Mouse (Mus musculus) stomach, postnatal 0 days (tissue): ENCODE measurements around the gene Kcnn4. TPM values are rescaled to one million over a fixed set of nuclear protein-coding genes. Genes with fewer than 3 reads are reported as not detected.
A peak's percentile ranks its signal among the peaks of the same experiment; 100 is the strongest.

ENCODE experiments used
- ATAC-seq: fragments of 200-750 bp; cut with Nextera tagmentation; 2 replicates; pipeline ENCODE4 v1.8.0; 2017; ENCODE audit not compliant: low FRiP score, low TSS enrichment
- DNase-seq: peaks from one replicate; pipeline ENCODE4 v3.0.0-alpha.2; 2016; ENCODE audit warnings: low spot score
- H3K27ac ChIP-seq: fragments of 300-500 bp; sonication (generic); replicated peaks from 2 replicates; pipeline ENCODE4 v1.5.1; 2014; ENCODE audit warnings: mild to moderate bottlenecking, control low read depth
- H3K27me3 ChIP-seq: fragments of 300-500 bp; sonication (generic); 2 replicates; pipeline ENCODE4 v1.6.1; 2014; ENCODE audit warnings: low read length; ENCODE audit not compliant: control insufficient read depth, insufficient read depth
- H3K36me3 ChIP-seq: fragments of 300-500 bp; sonication (generic); 2 replicates; pipeline ENCODE4 v1.6.1; 2014; ENCODE audit warnings: low read length, mixed read lengths; ENCODE audit not compliant: control insufficient read depth, insufficient read depth
- H3K4me1 ChIP-seq: fragments of 300-500 bp; sonication (generic); replicated peaks from 2 replicates; pipeline ENCODE4 v1.6.1; 2014; ENCODE audit warnings: antibody characterized with exemption; ENCODE audit not compliant: control insufficient read depth, insufficient read depth
- H3K4me2 ChIP-seq: fragments of 300-500 bp; sonication (generic); replicated peaks from 2 replicates; pipeline ENCODE4 v1.6.1; 2014; ENCODE audit warnings: low read depth, mild to moderate bottlenecking, control low read depth, moderate library complexity
- H3K4me3 ChIP-seq: fragments of 300-500 bp; sonication (generic); 2 replicates; pipeline ENCODE4 v1.5.1; 2014; ENCODE audit warnings: low read depth, low read length, control low read depth
- H3K9ac ChIP-seq: fragments of 300-500 bp; sonication (generic); 2 replicates; pipeline ENCODE4 v1.6.1; 2014; ENCODE audit warnings: mild to moderate bottlenecking, low read length, control low read depth, mixed read lengths
- H3K9me3 ChIP-seq: fragments of 300-500 bp; sonication (generic); 2 replicates; pipeline ENCODE4 v1.6.1; 2016; ENCODE audit warnings: low read length; ENCODE audit not compliant: control insufficient read depth
- CTCF ChIP-seq: IDR thresholded peaks from 2 replicates; pipeline ENCODE4 v1.5.1; 2016; ENCODE audit warnings: antibody characterized with exemption, low read depth, mild to moderate bottlenecking, moderate library complexity
- EP300 ChIP-seq: optimal IDR thresholded peaks from 2 replicates; pipeline ENCODE3; 2016; ENCODE audit warnings: antibody characterized with exemption
- WGBS: fragments of 180-500 bp; shearing (Covaris S2); extraction: QIAGEN DNeasy Blood & Tissue Kit; methylation state at CpG from one replicate; pipeline ENCODE4 v1.1.7; 2014; 5-methylcytosine and 5-hydroxymethylcytosine counted together
- polyA plus RNA-seq: library from polyadenylated mRNA; unstranded; fragments of >200 nt; fragmentation: Nextera tagmentation; extraction: Ambion mirVana; gene quantifications from 2 replicates; pipeline ENCODE4 v1.2.1, GENCODE M21; 2015

The Kcnn4 gene
- polyA plus RNA-seq, 1 experiment from 2014 or later: 15.5 TPM

GRCm38 (mm10) chr7:24373538-24374379 is 3.7 kb downstream of the Kcnn4 start:
- 34% methylated on average over 19 of the region's 20 CpGs for WGBS
- Histone ChIP-seq H3K9ac (no peak overlapping the region), H3K4me2 (0 out of 2 replicates have a peak overlapping the region, but pooled peaks have one; percentile 5), H3K4me3 (no peak overlapping the region), H3K27me3 (no peaks in the 10 kb centered on the region), H3K9me3 (no peaks in the 10 kb centered on the region), H3K36me3 (no peaks in the 10 kb centered on the region), H3K4me1 (peaks cover 9% of the 10 kb centered on the region; the same call in 1 of the 2 replicates), H3K27ac (peak overlapping the region; percentile 56)
- TF ChIP-seq EP300 (no peak), CTCF (no peak)
- ATAC-seq (0 out of 2 replicates have a peak, but pooled peaks have one; percentile 6), DNase-seq (peak; percentile 82)

GRCm38 (mm10) chr7:24376456-24376855 is 6.4 kb downstream of the Kcnn4 start:
- Histone ChIP-seq H3K4me2 (no peak overlapping the region), H3K9me3 (no peaks in the 10 kb centered on the region), H3K36me3 (no peaks in the 10 kb centered on the region), H3K9ac (no peak overlapping the region), H3K4me1 (peaks cover 9% of the 10 kb centered on the region; the same call in 1 of the 2 replicates), H3K27me3 (no peaks in the 10 kb centered on the region), H3K27ac (no peak overlapping the region), H3K4me3 (no peak overlapping the region)
- WGBS: 83% methylated on average over 8 of the region's 8 CpGs
- DNase-seq (no peak), ATAC-seq (no peak)
- no peak for TF ChIP-seq EP300
- no peak for TF ChIP-seq CTCF

- 10% methylated on average over 47 of the region's 49 CpGs for WGBS
- H3K27ac ChIP-seq: 0 out of 2 replicates have a peak overlapping the region, but pooled peaks have one; percentile 24
- H3K4me2 ChIP-seq: peak overlapping the region; percentile 49
- H3K36me3 ChIP-seq: no peaks in the 10 kb centered on the region
- no peak for TF ChIP-seq EP300
- peak; percentile 70 for TF ChIP-seq CTCF
- peak; percentile 87 for DNase-seq
- peak overlapping the region; percentile 50 for H3K9ac ChIP-seq
- peak; percentile 91 for ATAC-seq
- no peaks in the 10 kb centered on the region for H3K9me3 ChIP-seq
- peaks cover 9% of the 10 kb centered on the region; the same call in 1 of the 2 replicates for H3K4me1 ChIP-seq
- no peaks in the 10 kb centered on the region for H3K27me3 ChIP-seq
- H3K4me3 ChIP-seq: peak overlapping the region; percentile 17; the same call in 1 of the 2 replicates
These were observed 7.2 kb downstream of the Kcnn4 start for GRCm38 (mm10) chr7:24377091-24377865.

GRCm38 (mm10) chr7:24378049-24378701 is 8.1 kb downstream of the Kcnn4 start:
- no peak overlapping the region for H3K4me3 ChIP-seq
- H3K9ac ChIP-seq: no peak overlapping the region
- H3K36me3 ChIP-seq: no peaks in the 10 kb centered on the region
- peaks cover 6% of the 10 kb centered on the region; the same call in 1 of the 2 replicates for H3K4me1 ChIP-seq
- H3K27me3 ChIP-seq: no peaks in the 10 kb centered on the region
- TF ChIP-seq CTCF: no peak
- no peak for TF ChIP-seq EP300
- no peak overlapping the region for H3K27ac ChIP-seq
- ATAC-seq (no peak), DNase-seq (no peak)
- H3K9me3 ChIP-seq: no peaks in the 10 kb centered on the region
- no peak overlapping the region for H3K4me2 ChIP-seq
- 64% methylated on average over 10 of the region's 10 CpGs for WGBS

GRCm38 (mm10) chr7:24379934-24380333 is 9.9 kb downstream of the Kcnn4 start:
- TF ChIP-seq EP300 (no peak), CTCF (no peak)
- Histone ChIP-seq H3K9me3 (no peaks in the 10 kb centered on the region), H3K27me3 (no peaks in the 10 kb centered on the region), H3K4me3 (no peak overlapping the region), H3K27ac (no peak overlapping the region), H3K9ac (no peak overlapping the region; the same call in 1 of the 2 replicates), H3K4me2 (no peak overlapping the region), H3K36me3 (no peaks in the 10 kb centered on the region), H3K4me1 (peaks cover 6% of the 10 kb centered on the region; the same call in 1 of the 2 replicates)
- WGBS: 50% methylated on average over 7 of the region's 7 CpGs
- no peak for ATAC-seq
- no peak for DNase-seq
